Mouse (Mus musculus) heart, adult 2 months (tissue): Measurements from ENCODE around the gene Mocs2.

ENCODE experiments used
- CTCF ChIP-seq: fragments of 200-600 bp; IDR thresholded peaks from 2 replicates; pipeline ENCODE4 v1.8.1; 2022; ENCODE audit warnings: antibody characterized with exemption, mild to moderate bottlenecking, moderate library complexity
- POLR2A ChIP-seq: fragments of 200-500 bp; IDR thresholded peaks from 2 replicates; pipeline ENCODE4 v1.6.1; 2011; ENCODE audit warnings: mild to moderate bottlenecking, low read depth, low read length, control low read depth; ENCODE audit not compliant: insufficient read depth

DNA sequence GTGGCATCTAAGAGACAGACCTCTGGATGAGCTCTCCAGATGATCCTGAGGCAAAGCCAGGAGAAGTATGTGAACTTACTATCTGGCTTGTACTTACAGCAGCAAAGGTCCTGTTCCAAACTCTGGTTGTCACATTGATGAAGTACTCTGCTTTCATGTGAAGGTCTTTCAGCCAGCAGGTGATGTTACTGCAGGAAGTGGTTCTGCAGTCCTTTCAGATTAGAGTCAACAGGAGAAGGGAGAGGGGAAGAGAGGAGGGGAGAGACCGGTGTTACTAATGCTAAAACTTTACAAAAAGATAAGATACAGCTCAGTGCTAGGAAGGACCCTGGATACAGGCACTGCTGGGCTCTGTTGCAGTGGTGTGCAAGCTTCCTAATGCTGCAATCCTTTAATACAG is 25.3 kb downstream of the Mocs2 start:
- no peak for TF ChIP-seq CTCF
- no peak for TF ChIP-seq POLR2A
